Mouse (Mus musculus): ENCODE results near the gene Ppfia1. TPM values are rescaled to one million over a fixed set of nuclear protein-coding genes. Genes with fewer than 3 reads are reported as not detected.

The Ppfia1 gene
- polyA plus RNA-seq, 1 experiment from 2014 or later, result 27.6 TPM

DNA sequence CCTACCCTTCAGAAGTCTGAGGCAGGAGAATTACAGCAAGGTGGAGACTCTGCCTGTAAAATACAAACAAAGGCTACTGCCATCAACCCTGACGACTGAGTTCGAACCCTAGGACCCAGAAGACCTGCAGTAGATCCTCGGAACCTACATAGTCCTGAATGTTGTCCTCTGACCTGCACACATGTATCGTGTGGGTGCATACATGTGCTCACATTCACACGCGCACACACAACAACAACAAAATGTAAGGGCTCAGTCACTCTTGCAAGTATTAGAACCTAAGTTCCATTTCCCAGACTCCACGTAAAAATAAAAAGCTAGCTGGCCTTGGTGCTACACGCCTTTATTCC is 569 bp upstream of the Ppfia1 start:
- ATAC-seq (replicated peaks; ENCODE audit: low FRiP score, low read depth), result no peak
- peak overlapping the region; percentile 70 for H3K4me3 ChIP-seq (replicated peaks; ENCODE audit: low read depth, low read length)
- no peaks in the 10 kb centered on the region for H3K27me3 ChIP-seq (ENCODE audit: insufficient read depth, low read length)
- no peak for DNase-seq (ENCODE audit: low spot score)
- no peaks in the 10 kb centered on the region for H3K9me3 ChIP-seq (replicated peaks; ENCODE audit: low read length)
- no peak for TF ChIP-seq CTCF (IDR thresholded peaks at IDR 0.05; ENCODE audit: low read depth)
- H3K36me3 ChIP-seq (ENCODE audit: insufficient read depth, low read length), result 0 out of 2 replicates have a peak, but pooled peaks cover 2% of the 10 kb centered on the region
- 19% methylated on average over 8 of the region's 8 CpGs for WGBS
- H3K27ac ChIP-seq, result 0 out of 2 replicates have a peak overlapping the region, but pooled peaks have one; percentile 31
- H3K9ac ChIP-seq (ENCODE audit: low read depth, low read length), result peak overlapping the region; percentile 91
- peaks cover 11% of the 10 kb centered on the region for H3K4me1 ChIP-seq (replicated peaks; ENCODE audit: insufficient read depth, low read length)
- H3K4me2 ChIP-seq (ENCODE audit: low read length), result peak overlapping the region; percentile 73

- H3K9me3 ChIP-seq (replicated peaks; ENCODE audit: low read length), result no peaks in the 10 kb centered on the region
- peak overlapping the region; percentile 73; the same call in 1 of the 2 replicates for H3K4me2 ChIP-seq (ENCODE audit: low read length)
- no peak for ATAC-seq (replicated peaks; ENCODE audit: low FRiP score, low read depth)
- peaks cover 11% of the 10 kb centered on the region for H3K4me1 ChIP-seq (replicated peaks; ENCODE audit: insufficient read depth, low read length)
- 85% methylated on average over 8 of the region's 8 CpGs for WGBS
- DNase-seq (ENCODE audit: low spot score), result no peak
- peak overlapping the region; percentile 91 for H3K9ac ChIP-seq (ENCODE audit: low read depth, low read length)
- TF ChIP-seq CTCF (IDR thresholded peaks at IDR 0.05; ENCODE audit: low read depth), result no peak
- no peaks in the 10 kb centered on the region for H3K27me3 ChIP-seq (ENCODE audit: insufficient read depth, low read length)
- no peak overlapping the region for H3K27ac ChIP-seq
- 0 out of 2 replicates have a peak overlapping the region, but pooled peaks have one; percentile 70 for H3K4me3 ChIP-seq (replicated peaks; ENCODE audit: low read depth, low read length)
- H3K36me3 ChIP-seq (ENCODE audit: insufficient read depth, low read length), result 0 out of 2 replicates have a peak, but pooled peaks cover 3% of the 10 kb centered on the region
Measured at GRCm38 (mm10) chr7:144552274-144552673, 1.3 kb downstream of the Ppfia1 start.

GRCm38 (mm10) chr7:144550811-144551210 is 2.7 kb downstream of the Ppfia1 start:
- Histone ChIP-seq H3K9ac (ENCODE audit: low read depth, low read length) (no peak overlapping the region), H3K9me3 (replicated peaks; ENCODE audit: low read length) (no peaks in the 10 kb centered on the region), H3K36me3 (ENCODE audit: insufficient read depth, low read length) (0 out of 2 replicates have a peak, but pooled peaks cover 8% of the 10 kb centered on the region), H3K4me1 (replicated peaks; ENCODE audit: insufficient read depth, low read length) (peaks cover 11% of the 10 kb centered on the region), H3K4me3 (replicated peaks; ENCODE audit: low read depth, low read length) (no peak overlapping the region), H3K4me2 (ENCODE audit: low read length) (no peak overlapping the region), H3K27me3 (ENCODE audit: insufficient read depth, low read length) (no peaks in the 10 kb centered on the region), H3K27ac (no peak overlapping the region)
- WGBS, result 72% methylated on average over 1 of the region's 1 CpGs
- TF ChIP-seq CTCF (IDR thresholded peaks at IDR 0.05; ENCODE audit: low read depth), result no peak
- DNase-seq (ENCODE audit: low spot score) (no peak), ATAC-seq (replicated peaks; ENCODE audit: low FRiP score, low read depth) (no peak)

GRCm38 (mm10) chr7:144549904-144550566 is 3.5 kb downstream of the Ppfia1 start:
- no peaks in the 10 kb centered on the region for H3K9me3 ChIP-seq (replicated peaks; ENCODE audit: low read length)
- H3K4me2 ChIP-seq (ENCODE audit: low read length), result no peak overlapping the region
- H3K9ac ChIP-seq (ENCODE audit: low read depth, low read length), result no peak overlapping the region
- H3K36me3 ChIP-seq (ENCODE audit: insufficient read depth, low read length), result 0 out of 2 replicates have a peak, but pooled peaks cover 8% of the 10 kb centered on the region
- no peak overlapping the region for H3K4me3 ChIP-seq (replicated peaks; ENCODE audit: low read depth, low read length)
- H3K27me3 ChIP-seq (ENCODE audit: insufficient read depth, low read length), result no peaks in the 10 kb centered on the region
- H3K27ac ChIP-seq, result no peak overlapping the region
- ATAC-seq (replicated peaks; ENCODE audit: low FRiP score, low read depth) (no peak), DNase-seq (ENCODE audit: low spot score) (no peak)
- WGBS, result 100% methylated on average over 2 of the region's 2 CpGs
- peaks cover 11% of the 10 kb centered on the region for H3K4me1 ChIP-seq (replicated peaks; ENCODE audit: insufficient read depth, low read length)
- peak; percentile 38 for TF ChIP-seq CTCF (IDR thresholded peaks at IDR 0.05; ENCODE audit: low read depth)

DNA sequence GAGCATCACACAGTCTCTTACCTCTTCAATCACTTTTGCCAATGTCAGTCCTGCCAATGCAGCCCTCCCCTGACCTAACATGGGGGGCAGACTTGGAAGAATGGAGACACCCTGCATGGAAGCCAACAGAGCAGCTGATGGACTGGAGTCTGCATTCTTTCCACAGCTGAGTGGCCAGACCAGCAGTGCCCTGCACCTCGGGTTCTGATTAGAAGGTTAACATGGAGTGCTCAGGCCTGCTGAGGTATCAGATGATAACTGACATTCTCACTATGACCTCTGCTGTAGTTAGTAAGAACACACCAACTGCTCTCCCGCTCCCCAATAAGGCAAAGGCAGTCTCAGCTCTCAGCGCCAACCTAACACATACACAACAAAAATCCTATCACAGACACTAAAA is 8.3 kb downstream of the Ppfia1 start:
- DNase-seq (ENCODE audit: low spot score) (peak; percentile 10), ATAC-seq (replicated peaks; ENCODE audit: low FRiP score, low read depth) (no peak)
- Histone ChIP-seq H3K9me3 (replicated peaks; ENCODE audit: low read length) (no peaks in the 10 kb centered on the region), H3K4me1 (replicated peaks; ENCODE audit: insufficient read depth, low read length) (no peaks in the 10 kb centered on the region), H3K4me3 (replicated peaks; ENCODE audit: low read depth, low read length) (no peak overlapping the region), H3K27me3 (ENCODE audit: insufficient read depth, low read length) (no peaks in the 10 kb centered on the region), H3K36me3 (ENCODE audit: insufficient read depth, low read length) (0 out of 2 replicates have a peak, but pooled peaks cover 8% of the 10 kb centered on the region), H3K27ac (no peak overlapping the region), H3K9ac (ENCODE audit: low read depth, low read length) (no peak overlapping the region), H3K4me2 (ENCODE audit: low read length) (no peak overlapping the region)
- TF ChIP-seq CTCF (IDR thresholded peaks at IDR 0.05; ENCODE audit: low read depth), result no peak
- WGBS, result 65% methylated on average over 3 of the region's 3 CpGs

- no peak overlapping the region for H3K4me2 ChIP-seq (ENCODE audit: low read length)
- H3K4me1 ChIP-seq (replicated peaks; ENCODE audit: insufficient read depth, low read length), result no peaks in the 10 kb centered on the region
- no peaks in the 10 kb centered on the region for H3K36me3 ChIP-seq (ENCODE audit: insufficient read depth, low read length)
- DNase-seq (ENCODE audit: low spot score) (no peak), ATAC-seq (replicated peaks; ENCODE audit: low FRiP score, low read depth) (no peak)
- H3K9me3 ChIP-seq (replicated peaks; ENCODE audit: low read length), result no peaks in the 10 kb centered on the region
- no peak overlapping the region for H3K4me3 ChIP-seq (replicated peaks; ENCODE audit: low read depth, low read length)
- H3K27ac ChIP-seq, result no peak overlapping the region
- TF ChIP-seq CTCF (IDR thresholded peaks at IDR 0.05; ENCODE audit: low read depth), result no peak
- 93% methylated on average over 5 of the region's 5 CpGs for WGBS
- H3K9ac ChIP-seq (ENCODE audit: low read depth, low read length), result no peak overlapping the region
- H3K27me3 ChIP-seq (ENCODE audit: insufficient read depth, low read length), result no peaks in the 10 kb centered on the region
Measured at GRCm38 (mm10) chr7:144541351-144541750, 12.2 kb downstream of the Ppfia1 start.

Data from kidney, postnatal 0 days (tissue).